Mouse (Mus musculus): Measurements from ENCODE around the gene Map4k4. TPM values are rescaled to one million over a fixed set of nuclear protein-coding genes. Genes with fewer than 3 reads are reported as not detected.

Map4k4 gene
- 379 TPM for total RNA-seq (2023)

DNA sequence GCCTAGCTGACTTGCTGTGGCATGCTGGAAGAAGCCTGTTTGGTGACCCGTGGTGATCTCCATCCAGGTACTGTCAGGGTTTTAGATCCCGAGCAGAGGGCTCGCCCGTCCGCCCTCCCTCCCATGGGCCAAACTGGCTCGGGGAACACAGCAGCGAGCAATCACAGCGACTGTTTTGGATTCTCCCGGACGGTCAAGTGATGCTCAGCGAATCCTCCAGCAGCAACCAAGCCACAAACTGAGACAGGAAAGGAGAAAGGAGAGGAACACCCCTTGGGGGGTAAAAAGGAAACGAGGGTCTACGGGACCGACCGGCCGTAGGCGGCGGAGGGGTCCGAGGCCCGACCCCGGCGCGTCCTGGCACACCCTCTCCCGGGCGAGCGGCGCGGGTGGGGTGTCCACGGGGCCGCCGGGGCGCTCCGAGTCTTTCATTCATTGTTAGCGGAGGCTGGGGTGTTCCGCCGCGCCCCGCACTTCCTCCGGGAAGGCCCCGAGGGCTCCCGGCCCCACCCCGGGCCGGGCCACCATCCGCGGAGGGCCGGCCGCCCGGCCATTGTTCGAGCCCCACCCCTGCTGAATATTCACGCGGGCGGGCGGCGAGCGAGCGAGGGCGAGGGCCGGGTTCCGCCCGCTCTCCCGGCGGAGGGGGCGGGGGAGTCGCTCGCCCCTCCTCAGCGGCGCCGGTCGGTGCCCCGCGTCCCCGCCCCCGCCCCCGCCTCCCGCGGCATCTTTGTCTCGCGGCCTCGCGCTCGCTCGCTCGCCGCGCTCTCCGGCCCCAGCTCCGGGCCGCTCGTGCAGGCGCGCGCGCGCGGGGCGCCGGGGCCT lies at the start of gene Map4k4:
TSS of gene Map4k4 (plus strand) at position 733 of the 825 bp plus-strand sequence.

DNA sequence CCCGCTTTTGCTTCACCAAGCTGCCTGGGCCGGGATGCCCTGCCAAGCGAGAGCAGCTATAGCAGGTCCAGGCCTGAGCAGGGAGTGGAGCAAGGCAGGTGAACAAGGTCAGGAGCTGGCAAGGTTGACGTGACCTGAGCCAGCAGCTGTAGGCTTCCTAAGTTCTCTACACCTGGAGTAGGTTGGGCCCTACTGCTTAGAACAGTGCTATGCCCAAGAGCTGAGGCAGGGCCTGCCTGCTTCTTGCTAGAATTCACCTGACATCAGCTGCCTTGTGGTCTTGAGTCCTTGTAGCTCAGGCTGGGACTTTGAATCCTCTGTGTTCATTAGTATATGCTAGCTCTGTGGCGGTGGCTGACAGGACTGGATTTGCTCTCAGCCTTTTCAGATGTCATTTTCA lies 173.1 kb downstream of the Map4k4 start, which contains the start of gene Il1r2:
TSS of gene Il1r2 (plus strand) at position 301 of the 400 bp plus-strand sequence.

Other genes with a start within 250 kb of the Map4k4 start
- not detected for gene Creg2, start 249.4 kb upstream of the Map4k4 start, total RNA-seq (2023)
- not detected for gene Rfx8, start 179.9 kb upstream of the Map4k4 start, total RNA-seq (2023)
- not detected for gene Gm3646, start 95.6 kb upstream of the Map4k4 start, total RNA-seq (2023)
- gene Il1r2, start 173.2 kb downstream of the Map4k4 start, total RNA-seq (2023), result 8.6 TPM